Mouse (Mus musculus) right cerebral cortex, postnatal 10 days (tissue): ENCODE results near the gene Ccdc85a.

Experiments
- DNase-seq, 2 experiments: peaks; one replicate each; pipeline ENCODE4 v3.0.0; 2021; ENCODE audit warnings: low spot score in 2 of 2

Gene Ccdc85a

GRCm38 (mm10) chr11:28583911-28584434, at the start of gene Ccdc85a:
TSS of gene Ccdc85a (minus strand) at chr11:28584324.
- DNase-seq = peak; percentile 95 to 96

DNA sequence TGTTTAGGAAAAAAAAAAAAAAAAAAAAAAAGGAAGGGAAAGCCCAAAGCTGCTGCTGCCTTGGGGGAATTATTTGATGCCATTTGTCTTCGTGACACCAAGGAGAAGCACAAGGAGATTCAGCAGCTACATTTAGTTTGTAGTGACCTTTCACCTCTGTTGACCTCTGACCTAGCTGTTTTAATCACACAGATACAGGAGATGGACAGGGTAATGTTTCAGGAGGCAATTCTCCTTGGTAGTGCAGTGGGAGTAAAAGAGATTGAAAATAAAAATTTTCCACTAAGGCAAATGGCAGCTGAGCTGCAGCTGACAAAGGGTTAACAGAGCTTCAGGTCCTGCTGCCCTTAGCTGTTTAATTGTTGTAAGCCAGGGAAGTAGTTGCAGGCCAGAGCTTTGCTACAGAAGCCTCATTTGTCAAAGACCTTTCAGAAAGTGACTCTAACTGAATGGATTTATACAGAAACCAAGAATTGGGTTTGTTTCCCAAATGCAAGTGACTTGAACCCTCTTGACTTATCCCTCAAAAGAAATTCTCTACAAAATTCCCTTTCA, 49.5 kb upstream of the Ccdc85a start:
- no peak for DNase-seq

DNA sequence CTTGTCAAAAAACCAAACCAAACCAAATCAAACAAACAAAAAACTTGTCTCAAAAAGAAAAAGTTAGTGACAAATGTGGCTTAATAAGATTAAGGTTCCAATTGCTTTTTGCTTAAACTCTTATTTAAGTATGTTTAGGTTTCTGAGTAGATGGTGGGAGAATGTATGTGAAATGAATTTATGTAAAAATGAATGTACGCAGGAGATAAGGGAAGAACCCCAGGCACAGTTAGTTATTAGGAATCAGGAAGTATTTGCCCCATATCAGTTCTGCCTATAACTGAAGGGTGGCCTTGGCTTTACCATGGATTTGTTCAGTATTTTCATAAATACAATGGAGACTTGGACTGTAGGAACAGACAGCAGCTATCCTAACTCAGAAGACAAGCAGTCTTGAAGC, 49.0 kb upstream of the Ccdc85a start:
- DNase-seq = no peak

- DNase-seq = no peak
Measured at GRCm38 (mm10) chr11:28630771-28631170, 46.6 kb upstream of the Ccdc85a start.

GRCm38 (mm10) chr11:28610781-28611491, 26.8 kb upstream of the Ccdc85a start:
- no peak for DNase-seq

GRCm38 (mm10) chr11:28583138-28583910, 800 bp downstream of the Ccdc85a start:
- peak; percentile 38 to 39 for DNase-seq

DNA sequence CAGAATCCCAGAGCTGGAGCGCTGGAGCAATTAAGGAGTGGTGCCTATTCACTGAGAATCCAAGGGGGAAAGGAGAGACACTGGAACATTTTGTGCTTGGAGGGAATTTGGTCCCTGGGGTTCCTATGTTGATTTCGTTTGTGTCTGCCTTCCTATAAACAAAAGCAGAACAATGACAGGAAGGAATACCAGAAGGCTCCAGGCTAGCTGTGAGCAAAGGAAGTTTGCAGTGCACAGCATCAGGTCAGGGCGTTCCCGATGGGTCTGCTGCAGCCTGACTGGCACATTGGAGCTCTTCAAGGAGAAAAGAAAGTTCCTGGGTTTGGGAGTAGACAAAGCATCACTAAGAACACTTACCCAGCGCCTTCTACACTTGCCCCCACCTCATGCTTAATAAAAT, 1.9 kb downstream of the Ccdc85a start:
- peak in 1 of 2 experiments; percentile 27 for DNase-seq

DNA sequence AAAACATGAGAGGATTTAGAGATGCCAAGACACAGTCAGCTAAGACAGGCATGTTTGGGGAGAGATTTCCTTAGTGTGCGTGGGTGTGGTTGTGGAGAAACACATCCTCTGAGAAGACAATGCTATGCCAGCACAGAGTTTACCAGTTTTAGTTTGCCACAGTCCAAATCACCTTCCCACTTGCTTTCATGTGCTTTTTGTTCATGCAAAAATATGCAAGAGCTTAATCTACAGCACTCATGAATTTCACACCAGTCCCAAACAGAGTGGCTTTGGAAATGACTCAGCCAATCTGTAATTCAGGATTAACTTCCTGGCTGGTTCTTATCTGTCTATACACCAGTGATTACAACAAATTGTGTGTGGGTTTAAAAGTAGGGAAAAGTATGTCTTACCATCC, 11.7 kb downstream of the Ccdc85a start:
- no peak for DNase-seq

- no peak for DNase-seq
Measured at GRCm38 (mm10) chr11:28556420-28556819, 27.7 kb downstream of the Ccdc85a start.

DNA sequence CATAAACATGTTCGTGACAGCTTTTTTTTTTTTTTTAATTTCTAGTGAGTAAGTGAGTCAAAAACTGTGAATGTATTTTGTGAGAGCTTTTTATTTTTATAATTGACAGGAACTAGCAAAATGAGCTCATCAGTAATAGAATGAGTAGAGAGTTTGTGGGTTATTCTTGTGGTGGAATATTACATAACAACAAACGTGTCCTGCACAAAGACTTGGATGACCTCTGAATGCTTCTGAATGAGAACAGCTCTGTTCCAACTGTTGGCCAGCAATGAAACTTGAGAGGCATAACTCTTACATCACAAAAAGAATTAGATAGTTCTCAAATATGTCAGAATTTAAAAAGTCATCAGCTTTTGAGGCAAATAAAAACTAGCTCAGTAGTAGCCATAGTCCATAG, 40.7 kb downstream of the Ccdc85a start:
- DNase-seq = no peak

GRCm38 (mm10) chr11:28541307-28541706, 42.8 kb downstream of the Ccdc85a start:
- no peak for DNase-seq

DNA sequence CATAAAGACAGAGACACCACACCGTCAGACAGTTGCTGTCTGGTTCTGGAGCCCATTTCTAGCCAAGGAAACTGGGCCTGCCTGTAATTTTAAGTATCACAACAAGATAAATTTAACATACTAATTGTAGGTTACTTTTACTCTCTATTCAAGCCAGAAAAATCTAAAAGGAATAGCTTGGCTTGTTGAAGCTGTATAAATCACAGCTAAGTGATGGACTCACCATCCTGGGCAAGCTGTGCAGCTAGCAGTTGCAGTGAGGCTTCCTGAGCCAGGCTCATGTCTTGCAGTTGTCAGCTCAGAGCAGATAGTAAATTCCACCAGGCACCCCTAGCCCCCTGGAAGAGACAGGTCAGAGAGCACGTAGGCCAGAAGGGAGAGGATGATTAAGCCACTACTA, 50.8 kb downstream of the Ccdc85a start:
- peak; percentile 29 to 59 for DNase-seq

DNA sequence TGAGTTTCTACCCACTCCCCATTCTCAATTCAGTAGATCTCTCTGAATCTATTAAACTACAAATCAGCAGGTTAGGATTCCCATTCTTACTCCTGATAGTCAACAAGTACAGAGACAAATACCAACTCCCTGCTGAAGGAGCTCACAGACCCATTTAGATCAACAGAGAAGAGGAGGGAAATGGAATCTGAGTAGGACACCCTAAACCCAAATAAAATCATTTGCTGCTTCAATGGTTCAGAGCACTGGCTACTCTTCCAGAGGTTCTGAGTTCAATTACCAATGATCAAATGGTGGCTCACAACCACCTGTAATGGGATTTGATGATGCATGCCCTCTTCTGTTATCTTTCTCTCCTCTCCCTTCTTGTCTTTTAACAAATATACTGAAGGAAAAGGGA, 82.9 kb downstream of the Ccdc85a start:
- DNase-seq = no peak

- DNase-seq = peak; percentile 38 to 41
Measured at GRCm38 (mm10) chr11:28497034-28497433, 87.1 kb downstream of the Ccdc85a start.

- DNase-seq = no peak
Measured at GRCm38 (mm10) chr11:28493362-28493761, 90.8 kb downstream of the Ccdc85a start.

GRCm38 (mm10) chr11:28491330-28491729, 92.8 kb downstream of the Ccdc85a start:
- DNase-seq = no peak

DNA sequence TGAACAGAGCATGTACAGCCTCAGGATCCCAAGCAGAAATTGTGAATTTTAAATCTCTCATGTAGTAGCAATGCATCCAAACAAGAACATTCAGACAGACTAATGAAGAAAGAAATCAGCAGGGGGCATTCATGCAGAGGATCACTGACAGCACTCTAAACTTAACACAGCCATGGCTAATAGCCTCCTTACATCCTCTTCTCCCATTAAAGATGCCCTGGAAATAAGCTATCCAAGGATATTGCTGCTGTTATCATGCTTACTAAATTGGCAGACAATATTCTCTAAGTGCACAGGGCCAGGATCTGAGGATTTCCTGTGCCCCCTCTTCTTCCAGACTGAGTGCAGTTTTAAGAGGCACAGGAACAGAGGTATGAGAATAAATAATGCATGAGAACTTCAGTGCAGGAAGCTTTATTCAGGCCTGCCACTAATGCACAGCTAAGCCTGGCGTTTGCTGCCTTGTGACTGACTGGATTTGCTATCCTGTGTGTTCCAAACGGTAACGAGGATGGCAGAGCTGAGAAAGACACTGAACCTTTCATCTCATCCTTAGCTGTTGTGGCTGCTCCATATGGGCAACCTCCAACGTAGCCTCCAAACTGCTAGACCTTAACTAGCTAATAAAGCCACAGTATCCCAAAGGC, 99.9 kb downstream of the Ccdc85a start:
- peak in 1 of 2 experiments; percentile 20 for DNase-seq

DNA sequence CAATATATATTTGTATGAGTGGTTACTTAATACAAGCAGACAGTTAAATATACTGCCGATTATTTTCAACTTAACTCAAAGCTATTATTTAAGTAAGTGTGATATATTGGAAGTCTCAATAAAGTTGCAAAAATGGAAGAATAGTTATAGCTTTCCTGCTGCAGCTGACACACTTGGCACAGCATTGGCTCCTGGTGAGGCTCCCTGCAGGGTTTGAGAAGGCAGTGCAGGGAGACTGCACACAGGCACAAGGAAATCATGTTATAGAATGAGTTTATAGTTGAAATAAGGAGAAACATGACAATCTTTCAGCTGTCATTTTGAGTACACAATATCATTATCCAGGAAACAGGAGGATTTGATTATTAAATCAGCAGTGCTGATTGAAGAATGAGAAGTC, 107.0 kb downstream of the Ccdc85a start:
- no peak for DNase-seq

DNA sequence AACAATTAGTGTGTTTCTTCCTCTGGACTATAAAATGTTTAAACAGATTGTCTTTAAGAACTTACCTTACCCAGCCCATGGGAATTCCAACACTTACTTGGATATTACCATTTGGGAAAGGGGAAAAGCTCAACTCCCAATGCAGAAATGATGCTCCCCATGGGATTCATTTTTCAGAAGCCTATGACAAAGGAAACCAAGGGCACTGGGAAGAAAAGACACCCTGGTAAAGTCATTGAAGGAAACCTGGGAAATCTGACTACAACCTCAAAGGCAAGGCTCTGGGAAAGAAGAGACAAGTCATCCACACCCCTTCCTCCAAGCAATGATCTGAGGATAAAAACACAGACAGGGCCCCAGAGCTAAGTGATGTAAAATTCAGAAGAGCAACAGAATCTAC, 118.4 kb downstream of the Ccdc85a start:
- DNase-seq = no peak

DNA sequence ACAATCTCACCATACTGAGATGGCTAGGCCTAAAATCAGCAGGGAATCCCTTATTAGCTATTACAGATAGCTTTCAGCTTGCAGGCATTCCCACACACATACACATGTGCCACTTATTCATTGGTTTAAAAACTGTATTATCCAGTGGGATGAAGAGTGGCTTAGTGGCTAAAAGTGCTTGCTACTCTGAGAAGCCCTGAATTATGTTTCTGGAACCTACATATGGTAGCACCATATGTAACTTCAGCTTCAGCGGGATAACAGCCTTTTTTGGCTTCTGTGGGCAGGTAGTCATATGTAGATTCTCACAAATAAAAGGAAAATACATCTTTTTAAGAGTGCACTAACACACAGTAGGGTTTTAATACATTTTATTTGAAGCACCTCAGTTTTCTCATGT, 119.2 kb downstream of the Ccdc85a start:
- no peak for DNase-seq

DNA sequence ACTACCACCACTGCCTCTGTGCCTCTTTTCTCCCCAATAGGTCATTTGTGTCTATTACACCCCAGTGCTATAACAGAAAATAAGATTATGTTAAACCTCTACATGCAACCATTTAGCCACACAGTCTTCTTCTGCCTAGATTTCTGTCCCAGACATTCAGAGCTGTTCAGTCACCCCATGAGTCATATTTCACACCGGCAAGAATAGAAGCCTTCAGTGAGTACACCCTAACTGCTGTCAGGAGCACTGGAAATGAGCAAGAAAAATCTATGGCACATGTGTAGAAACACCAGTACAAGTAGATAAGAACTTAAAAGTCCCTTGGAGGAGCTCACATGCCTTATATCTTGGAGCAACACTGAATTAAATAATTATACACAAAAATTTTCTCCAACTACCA, 125.0 kb downstream of the Ccdc85a start:
- DNase-seq = no peak

DNA sequence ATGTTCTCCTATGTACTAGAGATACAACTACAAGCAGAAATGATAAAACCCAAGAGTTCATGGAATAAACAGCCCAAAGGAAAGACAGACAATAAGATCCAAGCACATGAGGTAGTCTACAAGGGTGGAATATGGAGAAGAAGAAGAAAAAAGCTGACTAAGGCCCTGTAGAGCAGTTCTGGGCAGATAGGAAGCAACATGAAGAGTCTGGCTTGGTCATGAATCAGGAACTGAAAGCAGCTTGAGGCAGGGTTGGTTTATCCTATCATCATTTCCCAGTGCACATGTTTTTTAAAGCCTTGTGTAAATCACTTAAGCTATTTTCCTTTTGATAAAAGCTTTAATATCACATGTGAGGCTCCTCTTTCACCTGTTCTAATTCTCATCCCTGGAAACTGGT, 144.2 kb downstream of the Ccdc85a start:
- DNase-seq = no peak
